Mouse (Mus musculus) skeletal muscle tissue, adult 2 months (tissue): Measurements from ENCODE around the gene Adra1b.

Experiments used
- DNase-seq: peaks from one replicate; pipeline ENCODE4 v3.0.0-alpha.2; 2012; ENCODE audit warnings: low read depth, low spot score

The Adra1b gene

GRCm38 (mm10) chr11:43895323-43895722 lies 5.7 kb downstream of the Adra1b start:
- DNase-seq = no peak

DNA sequence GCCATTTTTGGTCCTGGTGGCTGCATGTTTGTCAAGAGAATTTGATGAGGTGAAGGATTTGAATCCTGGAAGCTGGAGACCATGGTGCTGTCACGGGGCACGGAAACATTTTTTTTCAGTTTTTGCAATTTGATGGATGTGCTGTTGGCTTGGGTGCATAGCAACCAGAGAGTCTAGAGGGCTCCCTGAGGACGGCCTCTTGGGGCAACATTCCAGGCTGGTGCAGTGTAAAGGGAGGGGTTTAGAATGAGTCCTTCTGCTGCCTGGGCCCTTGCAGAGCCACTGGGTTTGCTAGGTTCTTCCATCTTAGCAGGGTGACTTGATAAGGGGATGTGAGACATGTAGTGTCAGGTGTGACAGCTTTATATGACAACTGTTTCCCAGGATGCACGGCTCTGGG lies 8.5 kb downstream of the Adra1b start:
- no peak for DNase-seq

DNA sequence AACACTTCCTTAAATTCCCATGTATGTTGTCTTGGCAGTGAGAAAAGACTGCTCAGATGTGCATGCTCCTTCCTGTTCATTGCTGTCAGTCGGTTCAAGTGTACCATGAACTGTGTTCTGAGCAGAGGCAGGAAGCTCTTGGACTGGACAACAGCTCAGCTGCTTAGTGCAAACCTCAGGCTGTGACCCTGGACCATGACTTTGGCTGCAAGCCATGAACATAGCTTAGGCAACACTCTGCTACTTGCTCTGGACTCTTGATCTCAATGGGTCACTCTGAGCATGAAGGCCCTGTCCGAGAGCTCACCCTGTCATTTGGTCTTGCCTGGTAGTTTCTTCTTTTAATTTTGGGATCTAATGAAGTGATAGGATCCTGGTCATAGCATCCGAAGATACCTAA lies 9.6 kb downstream of the Adra1b start:
- DNase-seq = peak; percentile 11

GRCm38 (mm10) chr11:43889208-43889915 lies 11.6 kb downstream of the Adra1b start:
- no peak for DNase-seq

DNA sequence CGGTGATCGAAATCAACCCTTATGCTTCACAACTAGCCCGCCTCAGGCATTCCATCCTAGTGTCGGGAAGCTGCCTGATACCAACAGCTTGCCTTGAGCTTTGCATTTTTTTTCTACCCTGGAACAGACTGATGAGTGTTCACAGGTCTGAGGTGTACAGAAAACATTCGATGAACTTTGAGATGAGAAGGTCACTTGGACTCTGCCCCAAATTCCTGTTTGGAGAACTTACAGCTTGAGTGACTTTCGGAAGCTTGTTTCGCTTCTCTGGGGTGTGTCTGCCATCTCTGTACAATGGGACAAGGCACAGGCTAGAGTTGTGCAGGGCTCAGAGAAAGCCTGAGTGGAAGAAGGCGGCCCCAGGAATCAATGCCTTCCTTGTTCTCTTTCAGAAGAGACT lies 12.3 kb downstream of the Adra1b start:
- no peak for DNase-seq

DNA sequence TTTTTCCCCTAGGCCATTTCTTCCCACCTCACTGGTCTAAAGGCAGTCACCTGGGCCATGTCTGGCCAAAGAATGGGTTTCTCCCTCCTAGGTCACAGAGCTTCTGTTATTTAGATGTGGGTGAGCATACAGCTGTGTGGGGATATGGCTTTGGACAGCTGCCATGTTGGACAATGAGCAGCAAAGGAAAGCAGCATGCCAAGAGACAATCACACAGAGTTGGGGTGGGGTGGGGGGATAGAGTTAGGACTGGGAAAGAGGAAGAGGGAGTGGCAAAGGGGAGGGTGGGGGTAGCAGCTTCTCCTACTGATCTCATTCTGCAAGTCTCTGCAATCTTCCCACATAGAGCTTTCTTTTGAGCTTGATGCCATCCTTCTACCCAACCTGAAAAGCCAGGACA lies 13.4 kb downstream of the Adra1b start:
- no peak for DNase-seq

GRCm38 (mm10) chr11:43884521-43884920 lies 16.5 kb downstream of the Adra1b start:
- DNase-seq = peak; percentile 20

- DNase-seq = no peak
These were observed 17.3 kb downstream of the Adra1b start for GRCm38 (mm10) chr11:43883641-43884181.

DNA sequence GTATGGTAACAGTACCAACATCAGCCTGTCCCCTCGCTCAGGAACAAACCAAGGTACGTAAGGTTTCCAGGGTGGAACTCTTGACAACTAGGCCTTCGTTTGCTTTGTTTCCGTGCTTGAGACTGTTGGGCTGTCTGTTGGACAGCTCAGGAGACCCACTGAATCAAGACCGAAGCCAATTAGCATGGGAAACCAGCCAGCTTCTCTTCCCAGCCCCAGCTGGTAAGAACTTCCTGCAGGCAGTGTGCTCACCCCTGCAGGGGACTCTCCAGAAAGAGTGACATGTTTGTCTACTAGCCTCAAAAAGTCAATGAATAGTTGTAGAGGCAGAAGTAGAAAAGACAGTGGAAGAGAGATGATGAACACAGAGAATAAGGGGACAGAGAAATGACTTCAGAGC lies 23.8 kb downstream of the Adra1b start:
- DNase-seq = no peak

- DNase-seq = no peak
These were observed 33.2 kb downstream of the Adra1b start for GRCm38 (mm10) chr11:43867721-43868281.

GRCm38 (mm10) chr11:43865298-43866165 lies 35.5 kb downstream of the Adra1b start:
- DNase-seq = no peak

DNA sequence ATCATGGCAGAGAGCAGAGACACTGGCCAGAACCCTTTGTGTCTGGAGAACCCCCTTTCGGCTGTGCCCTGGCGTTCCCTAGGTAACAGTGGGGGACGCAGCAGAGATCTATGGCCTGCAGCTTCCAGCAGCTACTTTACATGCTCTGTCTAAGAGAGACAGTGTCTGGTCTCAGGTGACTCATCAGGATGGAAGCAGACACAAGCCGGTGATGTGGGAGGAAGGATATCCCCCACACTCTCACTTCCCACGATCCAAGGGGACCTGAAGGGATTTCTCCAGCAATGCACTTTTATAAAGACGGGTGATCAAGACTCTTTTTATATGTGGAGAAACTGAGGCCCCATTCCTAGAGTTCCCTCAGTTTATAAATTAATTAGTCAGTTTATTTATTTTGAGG lies 48.0 kb downstream of the Adra1b start:
- no peak for DNase-seq

DNA sequence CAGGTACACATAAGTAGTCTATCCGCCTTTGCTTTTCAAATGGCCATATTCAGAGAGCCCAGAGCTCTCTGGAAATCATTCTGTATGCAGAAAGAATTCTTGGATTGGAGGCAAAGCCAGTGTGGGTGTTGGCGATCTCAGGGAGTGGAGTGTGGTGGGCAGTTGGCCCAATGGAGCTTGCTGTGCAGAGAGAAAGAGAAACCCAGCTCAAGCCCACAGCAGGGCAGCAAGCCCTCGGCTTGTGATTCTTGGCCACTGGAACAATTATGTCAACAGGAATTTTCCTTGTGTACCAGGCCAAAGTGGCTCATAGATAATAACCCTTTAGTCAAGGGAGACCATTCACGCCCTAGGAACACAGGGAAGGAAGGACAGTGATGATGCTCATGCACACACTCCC lies 53.0 kb downstream of the Adra1b start:
- DNase-seq = peak; percentile 14

DNA sequence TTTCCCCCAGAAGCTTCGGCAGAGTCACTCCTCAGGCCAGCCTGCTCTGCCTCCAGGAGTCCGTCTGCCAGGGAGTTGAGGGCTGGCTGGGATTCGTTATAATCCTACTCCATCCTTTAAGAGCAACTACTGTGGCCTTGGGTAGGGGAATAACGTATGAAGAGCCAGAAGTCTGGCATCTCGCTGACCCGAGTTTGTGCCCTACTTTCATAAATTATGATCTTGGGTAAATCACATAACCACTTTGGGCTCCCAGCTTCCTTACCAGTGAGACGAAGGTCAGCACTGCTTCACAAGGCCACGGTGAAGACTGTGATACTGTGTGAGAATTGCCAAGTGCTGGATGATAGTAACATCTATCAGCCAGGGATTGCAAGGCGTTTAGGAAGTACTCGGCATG lies 59.4 kb downstream of the Adra1b start:
- no peak for DNase-seq

DNA sequence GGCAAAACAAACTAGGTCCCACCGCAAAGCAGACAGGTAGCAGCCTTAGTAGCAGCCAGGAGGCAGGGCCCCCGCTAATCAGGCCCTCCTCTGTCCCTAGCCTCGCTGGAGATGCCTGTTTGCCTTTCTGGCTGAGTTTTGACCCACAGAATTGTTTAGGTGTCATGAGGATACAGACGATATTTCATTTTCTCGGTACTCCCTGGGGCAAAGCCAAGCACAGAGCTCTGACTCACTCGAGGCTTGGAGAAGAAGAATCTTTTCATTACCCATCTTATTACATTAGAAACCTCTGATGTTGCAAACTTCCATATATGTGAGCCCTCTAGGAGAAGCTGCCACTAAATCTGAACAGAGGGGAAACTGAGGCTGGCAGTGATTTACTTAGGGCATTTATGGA lies 60.5 kb downstream of the Adra1b start:
- DNase-seq = no peak

GRCm38 (mm10) chr11:43835880-43836740 lies 64.9 kb downstream of the Adra1b start:
- peak; percentile 13 for DNase-seq

- DNase-seq = no peak
These were observed 65.6 kb downstream of the Adra1b start for GRCm38 (mm10) chr11:43835456-43835855.

- DNase-seq = no peak
These were observed 66.5 kb downstream of the Adra1b start for GRCm38 (mm10) chr11:43834531-43834930.

- DNase-seq = no peak
These were observed 69.5 kb downstream of the Adra1b start for GRCm38 (mm10) chr11:43831530-43831929.

DNA sequence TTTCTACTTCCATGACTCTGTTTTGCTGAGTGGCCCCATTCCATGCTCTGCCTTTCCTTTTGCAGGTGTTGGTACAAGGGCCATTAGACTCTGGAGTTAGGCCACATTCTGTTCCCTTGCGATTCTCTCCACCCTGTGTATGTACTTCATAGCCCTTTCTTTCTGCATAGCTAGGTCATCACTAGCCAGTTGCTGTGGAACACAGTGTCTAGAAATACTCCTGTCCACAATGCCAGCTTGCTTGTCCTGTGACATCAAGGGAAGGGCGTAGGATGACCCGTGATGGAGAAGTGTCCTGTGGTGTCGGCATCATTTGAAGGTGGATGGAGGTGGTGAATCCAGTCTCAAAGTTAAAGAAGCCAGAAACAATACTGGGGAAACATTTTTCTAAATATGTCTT lies 74.2 kb downstream of the Adra1b start:
- DNase-seq = no peak

DNA sequence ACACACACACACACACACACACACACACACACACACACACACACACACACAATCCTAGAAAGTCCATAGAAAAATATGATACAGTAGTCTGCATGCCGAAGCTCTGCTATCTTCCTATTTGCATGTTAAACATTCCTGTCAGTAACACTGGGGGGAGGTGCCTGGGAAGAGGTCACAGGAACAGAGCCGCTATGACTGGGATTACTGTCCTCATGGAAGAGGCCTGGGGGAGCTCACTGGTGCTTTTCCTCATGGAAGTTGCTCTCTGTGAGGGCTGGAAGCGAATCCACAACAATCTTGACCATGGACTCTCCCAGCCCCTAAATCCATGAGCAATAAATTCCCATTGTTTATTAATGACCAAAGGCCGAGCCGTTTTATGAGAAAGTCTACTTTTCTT lies 77.7 kb downstream of the Adra1b start:
- no peak for DNase-seq
